Mouse (Mus musculus) forebrain, embryonic 15.5 days (tissue): ENCODE results near the gene D630003M21Rik. TPM values are rescaled to one million over a fixed set of nuclear protein-coding genes. Genes with fewer than 3 reads are reported as not detected.
A peak's percentile ranks its signal among the peaks of the same experiment; 100 is the strongest.

Source experiments
- ATAC-seq: fragments of 200-750 bp; cut with Nextera tagmentation; replicated peaks from 2 replicates; pipeline ENCODE4 v1.8.0; 2017; ENCODE audit warnings: mild to moderate bottlenecking, moderate TSS enrichment, moderate library complexity
- H3K27ac ChIP-seq: fragments of 300-500 bp; sonication (generic); replicated peaks from 2 replicates; pipeline ENCODE4 v1.5.1; 2015; ENCODE audit warnings: mild to moderate bottlenecking, inconsistent platforms
- H3K27me3 ChIP-seq: fragments of 300-500 bp; sonication (generic); 2 replicates; pipeline ENCODE4 v1.6.1; 2015; ENCODE audit warnings: inconsistent platforms
- H3K36me3 ChIP-seq: fragments of 300-500 bp; sonication (generic); 2 replicates; pipeline ENCODE4 v1.6.1; 2015; ENCODE audit warnings: mild to moderate bottlenecking, inconsistent platforms
- H3K4me1 ChIP-seq: fragments of 300-500 bp; sonication (generic); 2 replicates; pipeline ENCODE4 v1.6.1; 2015; ENCODE audit warnings: inconsistent platforms
- H3K4me2 ChIP-seq: fragments of 300-500 bp; sonication (generic); replicated peaks from 2 replicates; pipeline ENCODE4 v1.6.1; 2015; ENCODE audit warnings: mild to moderate bottlenecking, inconsistent platforms
- H3K4me3 ChIP-seq: fragments of 300-500 bp; sonication (generic); 2 replicates; pipeline ENCODE4 v1.5.1; 2015; ENCODE audit warnings: mild to moderate bottlenecking, inconsistent platforms
- H3K9ac ChIP-seq: fragments of 300-500 bp; sonication (generic); replicated peaks from 2 replicates; pipeline ENCODE4 v1.6.1; 2015; ENCODE audit warnings: mild to moderate bottlenecking, inconsistent platforms
- H3K9me3 ChIP-seq: fragments of 300-500 bp; sonication (generic); 2 replicates; pipeline ENCODE4 v1.6.1; 2016; ENCODE audit warnings: inconsistent platforms
- WGBS: fragments of 180-500 bp; shearing (Covaris S2); methylation state at CpG from one replicate; pipeline ENCODE4 v1.1.7; 2015; ENCODE audit warnings: mixed read lengths; 5-methylcytosine and 5-hydroxymethylcytosine counted together
- polyA plus RNA-seq: library from polyadenylated mRNA; unstranded; fragments of >200 nt; fragmentation: Nextera tagmentation; extraction: Ambion mirVana; gene quantifications from 2 replicates; pipeline ENCODE4 v1.2.1, GENCODE M21; 2015

The D630003M21Rik gene
- polyA plus RNA-seq, 1 experiment from 2014 or later: 2.4 TPM

GRCm38 (mm10) chr2:158155101-158155500, 73.9 kb downstream of the D630003M21Rik start:
- no peak overlapping the region for H3K27ac ChIP-seq
- no peak overlapping the region for H3K4me2 ChIP-seq
- no peak overlapping the region for H3K4me3 ChIP-seq
- ATAC-seq: no peak
- H3K9ac ChIP-seq: no peak overlapping the region
- H3K27me3 ChIP-seq: no peaks in the 10 kb centered on the region
- 92% methylated on average over 7 of the region's 7 CpGs for WGBS
- peaks cover 11% of the 10 kb centered on the region for H3K4me1 ChIP-seq
- no peaks in the 10 kb centered on the region for H3K36me3 ChIP-seq
- H3K9me3 ChIP-seq: no peaks in the 10 kb centered on the region

DNA sequence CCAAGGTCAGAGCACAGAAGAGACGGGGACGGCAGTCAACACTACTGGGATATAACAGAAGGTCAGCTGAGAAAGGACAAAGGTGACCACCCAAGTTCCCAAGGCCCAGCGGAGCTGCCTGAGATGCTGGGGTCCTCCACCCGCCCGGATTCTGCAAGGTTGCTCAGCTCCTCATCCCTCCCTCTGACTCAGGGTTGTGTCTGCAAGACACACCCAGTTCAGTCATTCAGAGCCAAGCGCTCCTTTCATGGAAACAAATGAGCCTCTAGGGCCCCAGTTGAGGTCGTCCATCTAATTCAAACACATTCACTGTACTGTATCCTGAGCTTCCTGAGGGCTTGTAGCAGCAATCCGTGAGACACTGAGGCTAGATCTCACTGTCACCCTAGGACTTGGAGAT, 74.4 kb downstream of the D630003M21Rik start:
- no peaks in the 10 kb centered on the region for H3K27me3 ChIP-seq
- no peak overlapping the region for H3K4me2 ChIP-seq
- H3K4me1 ChIP-seq: peaks cover 11% of the 10 kb centered on the region
- WGBS: 57% methylated on average over 8 of the region's 8 CpGs
- ATAC-seq: no peak
- H3K9ac ChIP-seq: no peak overlapping the region
- H3K4me3 ChIP-seq: no peak overlapping the region
- H3K27ac ChIP-seq: no peak overlapping the region
- H3K9me3 ChIP-seq: no peaks in the 10 kb centered on the region
- no peaks in the 10 kb centered on the region for H3K36me3 ChIP-seq

DNA sequence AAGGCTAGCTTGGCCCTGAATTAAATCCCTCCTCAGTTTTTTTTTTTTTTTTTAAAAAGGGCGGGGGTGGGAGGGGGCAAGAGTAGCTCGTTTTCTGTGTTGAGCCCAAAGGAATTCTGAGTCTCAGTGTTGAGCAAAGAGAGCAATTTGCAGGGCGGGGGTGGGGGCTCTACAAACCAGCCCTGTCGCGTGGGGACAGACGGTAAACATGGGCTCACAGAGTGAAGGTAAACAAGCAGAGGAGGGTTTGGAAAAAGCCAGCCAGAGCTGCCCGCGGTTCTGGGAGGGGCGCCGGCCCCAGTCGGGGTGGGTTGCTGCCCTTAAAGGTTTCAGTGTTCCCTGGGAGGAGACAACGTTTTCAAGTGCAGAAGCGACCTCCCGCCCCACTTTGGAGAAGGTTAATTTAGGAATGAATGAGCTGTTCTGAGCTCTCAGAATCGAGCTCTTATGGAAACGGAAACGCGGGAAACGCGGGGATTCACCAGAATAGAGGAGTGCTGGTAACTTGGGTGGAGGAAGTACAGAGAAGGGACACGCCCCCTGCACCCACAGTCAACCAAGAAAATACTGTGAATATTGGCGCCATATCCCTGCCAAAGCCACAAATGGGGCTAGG, 75.2 kb downstream of the D630003M21Rik start:
- Histone ChIP-seq H3K4me2 (peak overlapping the region; percentile 56), H3K4me3 (peak overlapping the region; percentile 35), H3K9ac (peak overlapping the region; percentile 36), H3K4me1 (peaks cover 11% of the 10 kb centered on the region), H3K27ac (no peak overlapping the region), H3K36me3 (no peaks in the 10 kb centered on the region), H3K27me3 (no peaks in the 10 kb centered on the region), H3K9me3 (no peaks in the 10 kb centered on the region)
- under 1% methylated on average over 22 of the region's 22 CpGs for WGBS
- 0 out of 2 replicates have a peak, but pooled peaks have one; percentile 53 for ATAC-seq

DNA sequence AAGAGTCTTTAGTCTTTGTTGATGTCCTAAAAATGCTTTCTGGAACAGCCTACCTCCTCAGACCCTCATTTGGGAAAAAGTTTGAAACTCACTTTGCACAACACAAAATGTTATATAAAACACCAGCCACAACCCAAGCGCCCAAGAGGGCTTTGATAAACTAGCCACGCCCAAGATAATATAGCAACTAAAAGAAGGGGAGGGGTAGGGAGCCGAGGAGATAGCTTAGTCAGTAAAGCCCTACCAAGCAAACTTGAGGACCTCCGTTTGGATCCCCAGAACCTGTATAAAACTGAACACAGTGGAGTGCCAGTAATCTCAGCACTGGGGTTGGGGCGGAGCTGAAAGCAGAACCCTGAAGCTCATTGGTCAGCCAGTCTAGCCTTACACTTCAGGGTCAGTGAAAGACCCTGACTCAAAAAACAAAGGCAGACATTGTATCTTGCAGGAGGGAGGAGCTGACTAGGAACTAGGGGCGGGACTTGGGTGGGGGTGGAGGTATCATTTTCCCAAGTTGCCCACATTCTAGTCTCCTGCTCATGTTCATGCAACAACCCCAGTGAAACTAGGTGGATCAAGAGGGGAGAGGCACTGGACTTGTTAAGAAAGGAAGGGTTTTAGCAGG, 76.2 kb downstream of the D630003M21Rik start:
- H3K36me3 ChIP-seq: no peaks in the 10 kb centered on the region
- peaks cover 11% of the 10 kb centered on the region for H3K4me1 ChIP-seq
- no peak overlapping the region for H3K9ac ChIP-seq
- ATAC-seq: peak; percentile 46
- WGBS: 18% methylated on average over 6 of the region's 6 CpGs
- no peaks in the 10 kb centered on the region for H3K27me3 ChIP-seq
- H3K4me2 ChIP-seq: no peak overlapping the region
- no peaks in the 10 kb centered on the region for H3K9me3 ChIP-seq
- H3K4me3 ChIP-seq: no peak overlapping the region
- H3K27ac ChIP-seq: no peak overlapping the region

GRCm38 (mm10) chr2:158151077-158151476, 77.9 kb downstream of the D630003M21Rik start:
- Histone ChIP-seq H3K9ac (no peak overlapping the region), H3K4me3 (no peak overlapping the region), H3K4me1 (peaks cover 15% of the 10 kb centered on the region), H3K36me3 (no peaks in the 10 kb centered on the region), H3K9me3 (no peaks in the 10 kb centered on the region), H3K27me3 (peaks cover 1% of the 10 kb centered on the region; the same call in 1 of the 2 replicates), H3K27ac (no peak overlapping the region), H3K4me2 (no peak overlapping the region)
- 98% methylated on average over 3 of the region's 3 CpGs for WGBS
- no peak for ATAC-seq

DNA sequence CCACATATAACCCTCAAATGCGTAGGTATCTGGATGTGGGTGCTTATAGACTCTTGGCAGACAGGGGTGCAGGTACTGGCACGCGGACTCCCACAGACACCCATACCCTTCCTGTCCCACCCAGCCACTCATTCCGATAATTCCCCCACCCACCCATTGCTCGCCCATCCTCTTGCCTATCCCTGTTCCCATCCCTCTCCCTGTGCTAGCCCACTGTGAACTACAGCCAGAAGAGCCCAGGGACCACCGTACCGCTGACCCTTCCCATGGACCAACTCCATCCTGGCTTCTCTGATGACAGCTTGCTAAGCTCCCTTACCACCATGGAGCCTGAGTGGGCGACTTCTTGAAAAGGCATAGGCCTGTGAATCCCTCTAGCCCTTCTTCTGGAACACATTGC, 82.1 kb downstream of the D630003M21Rik start:
- H3K27me3 ChIP-seq: peaks cover 3% of the 10 kb centered on the region; the same call in 1 of the 2 replicates
- WGBS: 91% methylated on average over 8 of the region's 8 CpGs

GRCm38 (mm10) chr2:158146223-158146622, 82.8 kb downstream of the D630003M21Rik start, which contains the start of gene Tgm2:
TSS of gene Tgm2 (minus strand) at chr2:158146436.
- H3K4me3 ChIP-seq: peak within 1 kb of the TSS; percentile 29
- H3K27ac ChIP-seq: no peak within 1 kb of the TSS
- peak within 1 kb of the TSS; percentile 52 for H3K4me2 ChIP-seq
- H3K9me3 ChIP-seq: no peaks in the 10 kb centered on the region
- H3K27me3 ChIP-seq: peaks cover 3% of the 10 kb centered on the region; the same call in 1 of the 2 replicates
- ATAC-seq: peak; percentile 51; the same call in 1 of the 2 replicates
- peaks cover 6% of the 10 kb centered on the region for H3K4me1 ChIP-seq
- H3K9ac ChIP-seq: peak within 1 kb of the TSS; percentile 41; the same call in 1 of the 2 replicates
- 2% methylated on average over 33 of the region's 33 CpGs for WGBS
- no peaks in the 10 kb centered on the region for H3K36me3 ChIP-seq

More for the DNA sequence above, 82.1 kb downstream of the D630003M21Rik start:
- Histone ChIP-seq H3K36me3 (no peaks in the 10 kb centered on the region), H3K4me1 (peaks cover 6% of the 10 kb centered on the region), H3K27ac (no peak overlapping the region), H3K9me3 (no peaks in the 10 kb centered on the region), H3K4me2 (no peak overlapping the region), H3K9ac (no peak overlapping the region), H3K4me3 (no peak overlapping the region)
- no peak for ATAC-seq

- ATAC-seq: no peak
- H3K27me3 ChIP-seq: peaks cover 3% of the 10 kb centered on the region; the same call in 1 of the 2 replicates
- no peaks in the 10 kb centered on the region for H3K36me3 ChIP-seq
- H3K27ac ChIP-seq: no peak overlapping the region
- no peak overlapping the region for H3K4me3 ChIP-seq
- H3K4me2 ChIP-seq: peak overlapping the region; percentile 52; the same call in 1 of the 2 replicates
- H3K9me3 ChIP-seq: no peaks in the 10 kb centered on the region
- H3K9ac ChIP-seq: no peak overlapping the region; the same call in 1 of the 2 replicates
- 76% methylated on average over 5 of the region's 5 CpGs for WGBS
- peaks cover 6% of the 10 kb centered on the region for H3K4me1 ChIP-seq
Measured at GRCm38 (mm10) chr2:158145528-158146065, 83.4 kb downstream of the D630003M21Rik start.

- no peak for ATAC-seq
- Histone ChIP-seq H3K27me3 (peaks cover 3% of the 10 kb centered on the region; the same call in 1 of the 2 replicates), H3K4me3 (no peak overlapping the region), H3K4me2 (no peak overlapping the region), H3K4me1 (peaks cover 11% of the 10 kb centered on the region), H3K9me3 (no peaks in the 10 kb centered on the region), H3K36me3 (no peaks in the 10 kb centered on the region), H3K9ac (no peak overlapping the region), H3K27ac (no peak overlapping the region)
- 85% methylated on average over 6 of the region's 6 CpGs for WGBS
Measured at GRCm38 (mm10) chr2:158144750-158145527, 84.1 kb downstream of the D630003M21Rik start.

- 49% methylated on average over 8 of the region's 8 CpGs for WGBS
- ATAC-seq: no peak
Measured at GRCm38 (mm10) chr2:158144263-158144662, 84.8 kb downstream of the D630003M21Rik start.

GRCm38 (mm10) chr2:158143816-158144215, 85.2 kb downstream of the D630003M21Rik start:
- Histone ChIP-seq H3K4me1 (peaks cover 21% of the 10 kb centered on the region), H3K36me3 (no peaks in the 10 kb centered on the region), H3K27me3 (peaks cover 3% of the 10 kb centered on the region; the same call in 1 of the 2 replicates), H3K9me3 (no peaks in the 10 kb centered on the region), H3K4me3 (no peak overlapping the region), H3K27ac (no peak overlapping the region), H3K9ac (no peak overlapping the region), H3K4me2 (no peak overlapping the region)
- WGBS: 62% methylated on average over 3 of the region's 3 CpGs
- no peak for ATAC-seq

More at GRCm38 (mm10) chr2:158144263-158144662, 84.8 kb downstream of the D630003M21Rik start:
- no peak overlapping the region for H3K9ac ChIP-seq
- no peak overlapping the region for H3K27ac ChIP-seq
- H3K4me1 ChIP-seq: peaks cover 18% of the 10 kb centered on the region
- no peak overlapping the region for H3K4me2 ChIP-seq
- no peaks in the 10 kb centered on the region for H3K36me3 ChIP-seq
- no peak overlapping the region for H3K4me3 ChIP-seq
- no peaks in the 10 kb centered on the region for H3K9me3 ChIP-seq
- peaks cover 3% of the 10 kb centered on the region; the same call in 1 of the 2 replicates for H3K27me3 ChIP-seq
